Mouse (Mus musculus) heart, postnatal 0 days (tissue): ENCODE measurements around the gene Psen2.

Experiments used
- CTCF ChIP-seq: IDR thresholded peaks from 2 replicates; pipeline ENCODE4 v1.5.1; 2016; ENCODE audit warnings: antibody characterized with exemption, control low read depth, low read depth
- EP300 ChIP-seq: IDR thresholded peaks from 2 replicates; pipeline ENCODE4 v1.6.1; 2016; ENCODE audit warnings: antibody characterized with exemption, low read depth

DNA sequence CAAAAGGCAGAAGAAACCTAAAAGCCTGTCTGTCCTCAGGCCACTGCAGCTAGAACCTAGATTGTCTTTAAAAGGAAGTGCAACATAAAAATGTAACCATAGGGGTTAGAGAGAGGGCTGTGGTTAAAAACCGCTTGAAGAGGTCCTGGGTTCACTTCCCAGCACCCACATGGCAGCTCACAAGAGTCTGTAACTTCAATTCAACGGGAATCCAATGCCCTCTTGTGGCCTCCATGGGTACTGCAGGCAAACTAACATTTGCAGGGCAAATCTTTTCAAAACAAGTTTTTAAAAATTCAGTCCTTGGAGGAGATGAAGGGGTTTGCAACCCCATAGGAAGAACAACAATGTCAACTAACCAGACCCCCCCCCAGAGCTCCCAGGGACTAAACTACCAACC lies 32.7 kb downstream of the Psen2 start:
- peak; percentile 60 for TF ChIP-seq CTCF
- no peak for TF ChIP-seq EP300
